Mouse (Mus musculus) megakaryocyte, embryonic 14.5 days (primary cell): Measurements from ENCODE around the gene Sgta.

ENCODE experiments used
- FLI1 ChIP-seq: IDR thresholded peaks from 2 replicates; pipeline ENCODE4 v1.6.1; 2012; ENCODE audit warnings: low read length, inconsistent platforms, mixed read lengths
- GATA1 ChIP-seq: IDR thresholded peaks from 3 replicates; pipeline ENCODE4 v1.6.1; 2012; ENCODE audit warnings: mixed read lengths, low read length, inconsistent platforms, borderline replicate concordance

DNA sequence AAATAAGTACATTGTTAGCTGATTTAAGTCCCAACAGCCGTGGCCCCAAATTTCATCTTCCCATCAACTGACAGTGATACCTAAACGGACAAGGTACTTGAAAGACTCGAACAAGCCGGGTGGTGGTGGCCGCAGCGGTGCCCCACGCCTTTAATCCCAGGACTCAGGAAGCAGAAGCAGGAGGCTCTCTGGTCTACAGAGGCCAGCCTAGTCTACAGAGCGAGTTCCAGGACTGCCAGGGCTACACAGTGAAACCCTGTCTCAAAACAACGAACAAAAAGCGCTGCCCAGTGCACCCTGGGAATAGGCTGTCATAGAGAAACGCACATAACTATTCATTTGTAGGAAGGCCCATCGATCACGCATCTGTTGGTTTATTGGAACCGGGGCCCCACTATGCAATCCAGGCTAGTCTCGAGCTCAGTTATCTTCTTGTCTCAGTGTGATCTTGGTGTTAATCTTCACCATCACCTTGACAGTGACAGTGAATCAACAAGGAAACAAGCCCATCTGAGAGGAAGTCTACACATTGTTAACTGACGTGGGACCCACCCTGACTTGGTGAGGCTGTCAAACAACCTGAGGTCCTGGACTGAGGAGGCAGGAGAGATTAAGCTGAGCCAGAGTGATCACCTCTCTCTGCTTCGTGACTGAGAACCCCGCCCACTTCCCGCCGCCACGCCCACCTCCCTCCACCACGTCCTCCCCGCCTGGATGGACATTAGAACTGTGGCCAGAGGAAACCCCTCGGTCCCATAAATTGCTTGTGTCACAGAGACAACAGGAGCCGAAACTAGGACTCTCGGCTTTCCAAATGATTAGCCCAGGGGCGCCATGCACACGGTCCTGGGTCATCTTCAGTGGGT, 59.6 kb downstream of the Sgta start:
- no peak for TF ChIP-seq GATA1
- TF ChIP-seq FLI1 = no peak
